Mouse (Mus musculus) right cerebral cortex, postnatal 25 days (tissue): Measurements from ENCODE around the gene Hist1h2ai.
"Not testable (repeated sequence)": the region's sequence is repeated elsewhere in the genome, so short reads cannot be mapped to it uniquely, and the experiment has no call there.

Experiments used
- DNase-seq: peaks from one replicate; pipeline ENCODE4 v3.0.0; 2022

Hist1h2ai gene

DNA sequence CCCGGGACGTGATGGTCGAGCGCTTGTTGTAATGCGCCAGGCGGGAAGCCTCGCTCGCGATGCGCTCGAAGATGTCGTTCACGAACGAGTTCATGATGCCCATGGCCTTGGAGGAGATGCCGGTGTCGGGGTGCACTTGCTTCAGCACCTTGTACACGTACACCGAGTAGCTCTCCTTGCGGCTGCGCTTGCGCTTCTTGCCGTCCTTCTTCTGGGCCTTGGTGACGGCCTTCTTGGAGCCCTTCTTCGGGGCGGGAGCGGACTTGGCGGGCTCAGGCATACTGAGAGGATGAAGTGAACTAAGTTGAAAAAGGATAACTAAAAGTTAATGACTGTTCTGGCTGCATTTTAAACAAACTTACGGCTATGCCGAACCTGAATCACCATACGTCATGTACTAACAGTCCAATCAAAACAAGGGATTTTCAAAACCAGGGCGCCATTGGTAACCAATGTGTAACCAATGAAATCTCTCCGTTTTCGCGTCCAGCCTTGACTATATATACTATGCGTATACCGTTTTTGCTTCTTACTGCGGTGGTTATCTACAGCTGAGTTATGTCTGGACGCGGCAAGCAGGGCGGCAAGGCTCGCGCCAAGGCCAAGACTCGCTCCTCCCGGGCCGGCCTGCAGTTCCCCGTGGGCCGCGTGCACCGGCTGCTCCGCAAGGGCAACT is at the start of gene Hist1h2ai, which contains the start of gene Hist1h2bl:
TSS of gene Hist1h2ai (plus strand) at position 559 of the 676 bp plus-strand sequence.
TSS of gene Hist1h2bl (minus strand) at position 280 of the 676 bp plus-strand sequence.
- peak; percentile 81 for DNase-seq

DNA sequence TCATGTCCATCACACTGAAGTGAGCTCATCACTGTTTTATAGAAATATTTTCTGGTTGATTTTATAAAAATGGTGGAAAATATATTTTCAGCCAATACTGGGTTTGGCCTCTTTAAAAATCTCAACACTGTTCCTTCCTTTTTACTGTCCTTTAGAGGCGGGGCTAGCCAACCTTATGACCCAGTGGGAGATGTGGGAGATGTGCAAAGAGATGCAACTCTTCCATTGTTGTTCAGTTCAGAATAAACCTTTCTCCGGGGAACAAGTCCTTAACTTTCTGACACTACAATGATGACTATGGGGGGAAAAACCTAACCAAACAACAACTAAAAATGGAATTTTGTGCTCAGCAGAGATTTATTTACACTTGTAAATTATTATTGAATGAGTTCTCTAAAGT is 38.9 kb upstream of the Hist1h2ai start, which contains the start of gene Olfr1360:
TSS of gene Olfr1360 (minus strand) at position 101 of the 400 bp plus-strand sequence.
- DNase-seq = no peak

DNA sequence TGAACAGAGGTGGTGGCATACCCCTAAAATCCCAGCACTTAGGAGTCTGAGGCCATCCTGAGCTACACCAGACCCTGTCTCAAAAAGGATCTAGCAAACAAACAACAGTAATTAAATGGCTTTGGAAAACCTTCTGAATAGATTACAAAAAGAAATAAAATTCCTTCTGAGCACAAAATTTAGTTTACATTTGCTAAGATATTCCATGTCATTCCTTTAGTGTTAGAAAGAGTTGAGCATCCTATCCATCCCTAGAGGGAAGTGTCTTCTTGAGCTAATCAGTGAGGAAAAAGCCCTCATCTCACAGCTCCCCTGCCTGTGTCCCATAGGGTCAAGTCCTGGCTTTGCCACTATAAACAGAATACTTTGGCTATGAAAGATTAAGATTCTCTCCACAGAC is 18.4 kb upstream of the Hist1h2ai start, which contains the start of gene Olfr1359:
TSS of gene Olfr1359 (plus strand) at position 301 of the 400 bp plus-strand sequence.
- DNase-seq = no peak

DNA sequence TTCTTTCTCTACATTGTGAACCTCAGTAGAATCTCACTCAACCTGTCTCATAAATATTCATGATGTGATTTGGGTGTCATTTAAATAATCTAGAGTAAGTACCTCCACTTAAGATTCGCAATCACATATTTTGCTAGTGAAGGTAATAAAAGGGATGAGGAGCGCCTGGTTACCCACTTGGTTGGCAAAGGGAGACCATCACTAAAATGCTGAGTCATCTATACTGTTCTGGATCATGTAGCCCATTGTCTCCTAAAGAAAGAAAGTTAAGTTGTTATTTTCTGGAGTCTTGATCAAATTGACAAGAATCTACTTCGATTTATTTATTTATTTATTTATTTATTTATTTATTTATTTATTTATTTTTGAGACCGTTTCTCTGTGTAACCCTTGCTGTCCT is 9.6 kb upstream of the Hist1h2ai start:
- no peak for DNase-seq

DNA sequence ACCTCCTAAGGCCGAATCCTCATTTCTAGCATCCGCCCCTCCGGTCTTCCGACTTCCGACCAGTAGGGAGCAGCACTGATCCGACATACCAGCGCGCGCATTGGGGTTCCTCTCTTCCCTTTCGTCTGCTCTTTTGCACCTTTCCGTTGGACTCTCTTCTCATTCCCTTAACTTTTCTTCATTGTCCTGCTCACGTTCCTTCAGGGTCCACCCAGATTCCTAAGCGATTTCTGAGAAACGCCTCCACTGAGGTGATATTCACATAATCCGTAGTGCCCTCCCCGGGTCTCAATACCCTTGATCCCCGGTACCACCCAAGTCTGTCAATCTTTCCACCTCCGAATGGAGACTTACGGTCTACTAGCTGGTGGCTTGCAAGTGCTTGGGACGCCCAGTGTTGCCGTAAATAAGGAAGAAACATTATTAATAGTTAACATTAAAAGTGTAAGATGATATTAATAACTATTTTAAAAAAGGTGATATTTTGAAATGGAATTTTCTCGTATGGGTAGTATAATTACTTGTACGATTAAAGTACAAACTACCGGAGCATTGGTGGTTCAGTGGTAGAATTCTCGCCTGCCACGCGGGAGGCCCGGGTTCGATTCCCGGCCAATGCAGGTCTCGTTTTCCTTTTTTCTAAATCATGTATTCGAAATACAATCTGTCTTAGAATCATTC is 6.1 kb upstream of the Hist1h2ai start:
- peak; percentile 87 for DNase-seq

DNA sequence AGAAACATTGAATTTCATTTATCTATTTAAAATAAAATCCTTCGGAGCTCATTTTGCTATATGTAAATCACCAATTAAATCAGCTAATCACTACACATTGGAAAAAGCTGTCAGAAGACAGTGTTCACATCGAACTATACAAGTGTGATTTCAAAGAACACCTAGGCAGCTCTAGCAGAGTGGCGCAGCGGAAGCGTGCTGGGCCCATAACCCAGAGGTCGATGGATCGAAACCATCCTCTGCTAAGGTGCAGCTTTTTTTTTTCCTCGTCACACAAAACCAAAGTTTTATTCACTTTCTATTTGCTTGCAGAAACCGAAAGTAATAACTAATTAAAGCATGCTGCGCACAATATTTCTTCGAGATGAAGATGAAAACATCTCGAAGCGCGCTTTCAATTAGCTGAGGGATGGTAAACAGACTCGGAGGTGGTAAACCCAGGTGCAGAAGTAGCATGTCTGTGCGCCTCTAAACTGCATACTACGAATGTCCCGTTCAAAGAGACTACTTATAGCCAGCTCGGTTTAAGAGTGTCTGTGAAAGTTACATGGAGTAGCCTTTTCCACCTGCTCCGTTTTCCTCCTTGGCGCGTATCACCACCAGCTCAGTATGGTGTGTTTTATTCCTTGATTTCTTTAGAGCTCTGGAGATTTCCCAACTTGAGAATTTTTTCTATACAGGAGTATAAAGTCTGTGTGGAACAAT is 5.2 kb upstream of the Hist1h2ai start:
- peak; percentile 55 for DNase-seq

DNA sequence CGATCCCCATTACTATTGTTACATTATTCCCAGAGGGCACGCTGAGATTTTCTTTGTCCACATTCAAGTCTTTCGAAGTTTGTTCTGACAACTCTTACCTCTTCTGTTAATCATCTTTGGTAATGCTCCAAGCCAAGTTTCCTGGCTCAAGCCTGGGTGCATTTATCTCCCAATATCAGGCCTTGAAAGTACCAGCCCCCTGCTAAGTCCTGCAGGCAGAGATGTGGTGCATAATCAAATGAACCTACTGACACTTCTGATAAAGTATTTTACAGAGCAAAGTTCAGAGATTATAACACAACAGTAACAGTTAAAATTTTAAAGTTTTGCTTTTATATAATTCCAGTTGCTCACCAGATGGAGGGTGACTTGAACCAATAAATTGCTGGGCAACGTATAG is 4.5 kb upstream of the Hist1h2ai start:
- DNase-seq = no peak

DNA sequence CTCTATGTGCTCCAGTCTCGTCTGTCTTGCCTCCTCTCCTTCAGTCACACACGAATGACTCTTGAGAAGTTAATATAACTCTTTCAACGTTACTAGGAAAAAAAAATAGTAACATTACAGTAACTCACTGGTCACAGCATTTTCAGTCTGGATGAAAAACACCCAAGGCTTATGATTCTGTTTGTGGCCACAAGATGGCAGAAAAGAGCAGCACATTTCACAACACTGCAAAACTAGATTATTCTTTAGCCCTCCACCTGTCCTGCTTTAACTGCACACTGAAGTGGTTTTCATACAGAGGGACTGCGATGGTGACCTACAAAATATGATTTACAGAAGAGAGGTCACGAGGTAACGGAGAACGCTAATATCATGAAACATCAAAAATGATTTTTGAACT is 1.5 kb upstream of the Hist1h2ai start:
- peak; percentile 55 for DNase-seq

DNA sequence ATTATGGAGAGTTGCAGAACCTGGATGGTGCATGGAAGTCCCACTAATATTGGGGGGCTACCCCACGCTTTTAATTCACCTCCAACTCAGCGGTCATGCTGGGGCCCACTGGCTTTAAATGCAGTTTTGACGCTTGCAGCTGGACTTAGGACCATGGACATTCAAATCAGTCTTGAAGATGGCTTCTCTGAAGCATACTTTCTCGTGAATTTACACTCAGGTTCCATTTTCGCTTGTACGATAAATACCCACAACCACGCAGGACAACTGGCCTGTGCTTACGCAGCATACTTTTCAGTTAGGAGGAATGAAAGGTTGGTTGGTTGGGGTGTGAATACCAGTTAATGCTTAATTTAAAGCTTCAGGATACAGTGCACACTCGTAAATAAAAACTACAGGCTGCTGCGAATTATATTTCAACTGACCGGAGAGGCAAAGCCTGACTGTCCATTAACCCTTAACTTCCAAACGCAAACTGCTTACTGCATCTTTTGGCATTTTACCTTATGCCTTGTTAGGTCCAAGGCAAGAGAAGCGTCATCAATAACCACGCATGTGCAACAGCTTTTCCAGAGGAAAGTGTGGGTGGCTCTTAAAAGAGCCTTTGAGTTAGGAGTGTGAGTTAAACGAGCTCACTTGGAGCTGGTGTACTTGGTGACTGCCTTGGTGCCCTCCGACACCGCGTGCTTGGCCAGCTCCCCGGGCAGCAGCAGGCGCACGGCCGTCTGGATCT is 925 bp upstream of the Hist1h2ai start:
- no peak for DNase-seq

DNA sequence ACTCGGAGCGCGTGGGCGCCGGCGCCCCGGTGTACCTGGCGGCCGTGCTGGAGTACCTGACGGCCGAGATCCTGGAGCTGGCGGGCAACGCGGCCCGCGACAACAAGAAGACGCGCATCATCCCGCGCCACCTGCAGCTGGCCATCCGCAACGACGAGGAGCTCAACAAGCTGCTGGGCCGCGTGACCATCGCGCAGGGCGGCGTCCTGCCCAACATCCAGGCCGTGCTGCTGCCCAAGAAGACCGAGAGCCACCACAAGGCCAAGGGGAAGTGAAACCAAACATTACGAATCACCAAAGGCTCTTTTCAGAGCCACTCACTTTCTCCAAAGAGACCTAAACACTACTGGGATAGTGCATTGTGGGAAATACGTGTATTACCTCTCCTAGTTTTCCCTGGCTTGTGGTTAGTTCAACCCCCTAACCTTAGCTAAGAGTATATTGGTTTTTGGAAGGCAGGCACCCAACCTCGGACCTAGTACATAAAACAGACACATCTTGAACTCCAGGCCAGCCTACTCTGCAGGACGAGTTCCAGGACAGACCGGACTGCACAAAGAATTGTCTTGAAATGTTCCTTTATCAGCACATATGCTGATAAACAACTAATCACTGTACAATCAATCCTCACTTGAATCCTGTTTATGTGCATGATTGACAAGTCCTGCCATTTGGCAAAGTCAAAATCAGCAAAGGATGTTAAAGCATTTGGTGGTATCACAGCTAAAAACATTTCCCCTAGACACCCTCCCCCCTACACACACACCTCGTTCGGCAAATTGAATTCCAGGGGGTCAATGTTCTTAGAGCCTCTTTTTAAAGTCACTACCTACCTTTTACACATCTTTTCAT is 544 bp downstream of the Hist1h2ai start:
- DNase-seq = peak; percentile 8

DNA sequence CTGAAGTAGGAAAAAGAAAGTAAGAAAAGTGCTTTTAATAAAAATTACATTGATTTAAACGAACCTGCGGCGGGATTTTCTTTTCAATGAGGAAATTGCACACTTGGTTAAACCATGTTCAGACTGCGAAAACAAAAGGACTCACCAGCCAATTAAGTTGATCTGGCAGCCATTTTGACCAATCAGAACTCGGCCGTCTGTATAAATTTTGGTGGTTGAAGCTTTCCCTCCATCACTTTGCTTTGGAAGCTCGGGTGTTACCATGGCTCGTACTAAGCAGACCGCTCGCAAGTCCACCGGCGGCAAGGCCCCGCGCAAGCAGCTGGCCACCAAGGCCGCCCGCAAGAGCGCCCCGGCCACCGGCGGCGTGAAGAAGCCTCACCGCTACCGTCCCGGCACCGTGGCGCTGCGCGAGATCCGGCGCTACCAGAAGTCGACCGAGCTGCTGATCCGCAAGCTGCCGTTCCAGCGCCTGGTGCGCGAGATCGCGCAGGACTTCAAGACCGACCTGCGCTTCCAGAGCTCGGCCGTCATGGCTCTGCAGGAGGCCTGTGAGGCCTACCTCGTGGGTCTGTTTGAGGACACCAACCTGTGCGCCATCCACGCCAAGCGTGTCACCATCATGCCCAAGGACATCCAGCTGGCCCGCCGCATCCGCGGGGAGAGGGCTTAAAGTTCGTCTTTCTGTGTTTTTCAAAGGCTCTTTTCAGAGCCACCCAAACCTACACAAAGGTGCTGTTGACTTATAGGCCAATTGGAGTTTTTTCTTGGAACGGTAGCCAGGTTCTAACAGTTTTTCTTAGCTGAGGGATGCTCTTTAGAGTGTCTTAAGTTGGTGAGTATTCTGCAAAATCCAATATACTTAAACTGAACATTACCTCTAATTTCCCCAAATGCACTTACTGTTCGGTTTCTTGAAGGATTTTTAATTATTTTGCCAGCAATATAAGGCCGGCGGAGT is 1.5 kb downstream of the Hist1h2ai start, which contains the start of gene Hist1h3h:
TSS of gene Hist1h3h (plus strand) at position 263 of the 961 bp plus-strand sequence.
- peak; percentile 87 for DNase-seq

DNA sequence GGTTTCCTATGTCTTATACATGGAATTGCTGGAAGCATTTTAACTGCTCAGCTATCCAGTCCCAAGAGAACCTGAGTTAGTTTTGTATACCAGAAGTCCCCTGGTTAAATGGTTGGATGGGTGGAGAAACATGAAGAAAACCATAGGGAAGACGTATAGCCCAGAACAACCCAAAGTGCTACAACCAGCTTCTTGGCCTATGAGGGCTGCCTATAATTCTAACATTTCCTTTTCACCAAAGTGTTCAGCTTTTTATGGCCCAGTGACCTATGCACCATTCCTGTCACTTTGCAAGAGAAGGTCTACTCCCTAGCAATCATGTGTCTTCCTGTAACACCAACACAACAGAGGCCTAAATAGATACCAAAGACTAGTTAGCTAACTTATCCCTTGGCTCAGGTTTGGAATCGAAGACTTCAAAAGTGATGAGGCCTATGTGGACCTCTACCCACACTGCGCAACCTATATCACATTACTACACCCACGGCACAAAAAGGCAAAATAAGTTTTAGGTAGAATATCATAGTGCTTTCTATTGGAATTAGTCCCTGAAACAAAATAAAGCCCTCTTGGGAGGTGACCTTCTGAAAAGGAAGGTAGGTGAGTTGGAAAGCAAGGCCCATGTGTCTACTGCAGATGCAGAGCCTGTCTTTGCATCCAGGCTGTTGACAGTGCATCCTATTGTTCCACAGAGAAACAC is 2.3 kb downstream of the Hist1h2ai start:
- DNase-seq = no peak

DNA sequence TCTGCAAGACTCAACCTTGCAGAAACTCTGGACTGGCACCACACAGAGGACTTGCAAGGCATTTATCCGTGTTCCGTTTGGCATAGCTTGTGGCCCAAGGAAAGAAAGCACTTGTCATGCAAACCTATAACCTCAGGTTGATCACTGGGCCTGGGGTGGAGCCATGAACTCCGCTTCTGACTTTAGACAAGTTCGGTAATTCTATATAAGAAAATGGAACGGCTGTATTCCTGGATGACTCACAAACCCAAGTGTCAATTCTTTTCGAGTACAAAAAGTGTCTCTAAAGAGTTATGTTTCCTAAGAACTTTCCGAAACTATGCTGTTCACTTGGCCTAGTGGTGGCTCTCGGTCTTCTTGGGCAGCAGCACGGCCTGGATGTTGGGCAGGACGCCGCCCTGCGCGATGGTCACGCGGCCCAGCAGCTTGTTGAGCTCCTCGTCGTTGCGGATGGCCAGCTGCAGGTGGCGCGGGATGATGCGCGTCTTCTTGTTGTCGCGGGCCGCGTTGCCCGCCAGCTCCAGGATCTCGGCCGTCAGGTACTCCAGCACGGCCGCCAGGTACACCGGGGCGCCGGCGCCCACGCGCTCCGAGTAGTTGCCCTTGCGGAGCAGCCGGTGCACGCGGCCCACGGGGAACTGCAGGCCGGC is 5.0 kb downstream of the Hist1h2ai start:
- DNase-seq = not testable (repeated sequence)

DNA sequence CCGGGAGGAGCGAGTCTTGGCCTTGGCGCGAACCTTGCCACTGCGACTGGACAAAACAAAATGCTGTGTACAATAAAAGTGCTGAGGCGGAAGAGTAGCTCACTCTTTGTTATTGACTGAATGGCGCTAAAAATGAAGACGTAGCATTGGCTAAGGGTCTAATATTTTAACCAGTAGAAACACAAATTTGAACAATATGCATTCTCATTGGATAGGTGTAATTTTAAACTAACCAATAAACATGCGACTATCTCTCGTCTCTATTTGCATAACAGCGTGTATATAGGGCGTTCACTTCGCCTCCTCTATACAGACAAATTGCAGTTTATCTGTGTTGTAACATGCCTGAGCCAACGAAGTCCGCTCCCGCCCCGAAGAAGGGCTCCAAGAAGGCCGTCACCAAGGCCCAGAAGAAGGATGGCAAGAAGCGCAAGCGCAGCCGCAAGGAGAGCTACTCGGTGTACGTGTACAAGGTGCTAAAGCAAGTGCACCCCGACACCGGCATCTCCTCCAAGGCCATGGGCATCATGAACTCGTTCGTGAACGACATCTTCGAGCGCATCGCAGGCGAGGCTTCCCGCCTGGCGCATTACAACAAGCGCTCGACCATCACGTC is 5.6 kb downstream of the Hist1h2ai start, which contains the start of gene Hist1h2bm:
TSS of gene Hist1h2bm (plus strand) at position 288 of the 616 bp plus-strand sequence.
- peak; percentile 54 for DNase-seq

DNA sequence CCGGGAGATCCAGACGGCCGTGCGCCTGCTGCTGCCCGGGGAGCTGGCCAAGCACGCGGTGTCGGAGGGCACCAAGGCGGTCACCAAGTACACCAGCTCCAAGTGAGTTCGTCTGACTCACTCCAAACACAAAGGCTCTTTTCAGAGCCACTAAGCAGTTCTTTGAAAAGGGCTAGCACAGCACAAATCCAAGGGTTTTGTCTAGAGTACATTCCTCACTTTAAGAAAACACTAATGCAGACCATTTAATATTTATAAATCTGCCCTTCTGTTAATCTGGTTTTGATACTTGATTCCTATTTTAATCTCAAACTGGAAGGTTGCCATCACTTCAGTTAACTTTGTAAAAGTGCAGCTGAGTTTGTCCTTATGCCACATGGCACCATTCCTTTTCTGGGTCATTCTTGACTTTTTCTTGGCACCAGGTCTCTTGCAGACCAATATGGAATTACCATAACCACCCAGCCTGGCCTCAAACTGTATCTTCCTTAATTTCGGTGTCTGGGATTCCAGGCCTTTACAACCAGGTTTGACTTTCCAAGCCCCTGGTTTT is 6.2 kb downstream of the Hist1h2ai start:
- no peak for DNase-seq

DNA sequence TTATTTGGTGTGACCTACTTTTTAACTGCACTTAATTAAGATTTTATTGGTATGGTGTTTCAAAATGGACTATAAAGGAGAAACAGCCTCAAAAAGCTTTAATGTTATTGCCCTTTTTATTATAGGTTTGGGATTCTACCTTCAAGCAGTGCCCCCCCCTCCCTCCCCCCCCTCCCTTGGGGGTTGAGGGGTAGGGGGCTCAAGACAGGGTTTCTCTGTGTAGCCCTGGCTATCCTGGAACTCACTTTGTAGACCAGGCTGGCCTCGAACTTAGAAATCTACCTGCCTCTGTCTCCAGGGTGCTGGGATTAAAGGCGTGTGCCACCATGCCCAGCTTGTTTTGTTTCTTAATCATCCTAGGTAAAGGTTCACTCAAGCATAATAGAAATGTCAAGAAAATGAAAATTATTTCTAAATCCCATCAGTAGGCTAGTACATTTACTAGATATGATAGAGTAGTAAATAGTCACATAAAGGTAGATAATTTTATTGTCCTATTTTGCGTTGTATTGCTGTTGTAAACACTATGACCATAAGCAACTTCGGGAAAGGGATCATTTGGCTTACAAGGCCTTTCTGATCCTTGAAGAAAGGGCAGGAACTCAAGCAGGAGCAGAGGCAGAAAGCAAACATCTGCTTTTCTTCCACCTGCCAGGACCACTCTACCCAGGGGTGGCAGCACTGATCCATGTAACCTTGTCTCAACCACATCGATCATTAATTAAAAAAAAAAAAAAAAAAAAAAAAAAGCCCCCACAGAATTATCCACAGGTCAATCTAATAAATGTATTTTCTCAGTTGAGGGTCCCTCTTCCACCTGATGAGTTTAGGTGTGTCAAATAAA is 7.0 kb downstream of the Hist1h2ai start:
- no peak for DNase-seq

DNA sequence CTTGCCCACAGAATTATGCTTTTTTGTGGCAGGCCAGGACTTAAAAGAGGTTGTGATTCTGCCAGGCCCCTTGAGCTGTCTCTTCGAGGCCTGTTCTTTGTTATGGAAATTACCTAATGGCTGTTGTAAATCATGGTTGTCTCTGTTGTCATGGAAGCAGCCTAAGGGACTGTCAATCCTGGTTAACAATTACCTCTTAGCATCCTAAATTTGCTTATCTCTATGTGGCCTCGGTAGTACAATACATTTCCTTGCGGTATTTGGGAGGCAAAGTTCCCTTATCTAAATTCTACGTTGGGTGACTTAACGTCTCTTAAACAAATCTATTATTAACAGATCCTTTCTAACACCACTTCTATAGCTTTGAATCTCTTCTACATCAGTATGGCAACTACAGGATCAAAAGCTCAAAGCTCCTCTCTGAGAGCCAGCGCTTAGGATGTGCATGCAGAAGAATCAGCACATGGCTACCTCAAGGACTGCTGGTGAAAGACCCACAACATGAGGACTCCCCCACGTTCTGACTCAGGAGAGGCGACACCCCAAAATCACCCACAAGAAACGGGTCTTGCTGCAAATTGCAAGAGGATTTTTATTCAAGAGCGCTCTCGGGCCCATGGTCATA is 11.8 kb downstream of the Hist1h2ai start:
- DNase-seq = no peak
